Mouse (Mus musculus): Measurements from ENCODE around the gene Vmn2r92.
"Not testable (repeated sequence)": the region's sequence is repeated elsewhere in the genome, so short reads cannot be mapped to it uniquely, and the experiment has no call there.

Vmn2r92 gene

GRCm38 (mm10) chr17:18151587-18151986 is at the start of gene Vmn2r92:
Gene Vmn2r92 (plus strand): TSS chr17:18151887.
- DNase-seq = not testable (repeated sequence)

- DNase-seq = not testable (repeated sequence)
Measured at GRCm38 (mm10) chr17:18102265-18102664, 49.4 kb upstream of the Vmn2r92 start.

- DNase-seq = not testable (repeated sequence)
Measured at GRCm38 (mm10) chr17:18161194-18161593, 9.5 kb downstream of the Vmn2r92 start.

GRCm38 (mm10) chr17:18189732-18190131 is 38.0 kb downstream of the Vmn2r92 start:
- no peak for DNase-seq

- no peak for DNase-seq
Measured at GRCm38 (mm10) chr17:18221300-18221699, 69.6 kb downstream of the Vmn2r92 start.

GRCm38 (mm10) chr17:18231996-18232395 is 80.3 kb downstream of the Vmn2r92 start:
- no peak for DNase-seq

GRCm38 (mm10) chr17:18236931-18237330 is 85.2 kb downstream of the Vmn2r92 start:
- DNase-seq = no peak

Measured in lung, postnatal 10 days (tissue).